Mouse (Mus musculus): ENCODE measurements at regions not wholly inside any gene's neighbourhood (a gene's known extent, or its start where the extent isn't known, plus 50 kb on each side); places are given as distances from the start of the nearest gene placed in this dataset.

GRCm38 (mm10) chr2:148107607-148108115 is 60.9 kb upstream of the Foxa2 start:
- no peak for TF ChIP-seq CTCF (IDR thresholded peaks at IDR 0.05; ENCODE audit: extremely low read depth, insufficient read length, insufficient replicate concordance, low read depth, low read length)
- TF ChIP-seq POLR2A (IDR thresholded peaks at IDR 0.05; ENCODE audit: low read depth, low read length): no peak
